Mouse (Mus musculus) heart, embryonic 15.5 days (tissue): Measurements from ENCODE around the gene Tor1b. TPM values are rescaled to one million over a fixed set of nuclear protein-coding genes. Genes with fewer than 3 reads are reported as not detected.

Experiments used
- ATAC-seq: fragments of 200-750 bp; cut with Nextera tagmentation; replicated peaks from 2 replicates; pipeline ENCODE4 v1.8.0; 2017; ENCODE audit warnings: low read depth, moderate TSS enrichment; ENCODE audit not compliant: insufficient number of reproducible peaks, insufficient read depth, low FRiP score
- H3K27ac ChIP-seq: fragments of 300-500 bp; sonication (generic); 2 replicates; pipeline ENCODE4 v1.5.1; 2015; ENCODE audit warnings: mild to moderate bottlenecking, inconsistent platforms
- H3K27me3 ChIP-seq: fragments of 300-500 bp; sonication (generic); 2 replicates; pipeline ENCODE4 v1.6.1; 2015; ENCODE audit warnings: inconsistent platforms
- H3K36me3 ChIP-seq: fragments of 300-500 bp; sonication (generic); 2 replicates; pipeline ENCODE4 v1.6.1; 2015; ENCODE audit warnings: mild to moderate bottlenecking, inconsistent platforms
- H3K4me1 ChIP-seq: fragments of 300-500 bp; sonication (generic); replicated peaks from 2 replicates; pipeline ENCODE4 v1.6.1; 2015; ENCODE audit warnings: inconsistent platforms
- H3K4me2 ChIP-seq: fragments of 300-500 bp; sonication (generic); 2 replicates; pipeline ENCODE4 v1.6.1; 2015; ENCODE audit warnings: inconsistent platforms, mild to moderate bottlenecking, moderate library complexity
- H3K4me3 ChIP-seq: fragments of 300-500 bp; sonication (generic); 2 replicates; pipeline ENCODE4 v1.5.1; 2015; ENCODE audit warnings: mild to moderate bottlenecking, inconsistent platforms
- H3K9ac ChIP-seq: fragments of 300-500 bp; sonication (generic); 2 replicates; pipeline ENCODE4 v1.6.1; 2015; ENCODE audit warnings: mild to moderate bottlenecking, inconsistent platforms
- H3K9me3 ChIP-seq: fragments of 300-500 bp; sonication (generic); replicated peaks from 2 replicates; pipeline ENCODE4 v1.6.1; 2016; ENCODE audit warnings: inconsistent platforms
- WGBS: fragments of 180-500 bp; shearing (Covaris S2); methylation state at CpG from one replicate; pipeline ENCODE4 v1.1.7; 2015; ENCODE audit warnings: mixed read lengths; 5-methylcytosine and 5-hydroxymethylcytosine counted together
- polyA plus RNA-seq: library from polyadenylated mRNA; unstranded; fragments of >200 nt; fragmentation: Nextera tagmentation; extraction: Ambion mirVana; gene quantifications from 2 replicates; pipeline ENCODE4 v1.2.1, GENCODE M21; 2015

The Tor1b gene
- polyA plus RNA-seq, 1 experiment from 2014 or later, result 20.4 TPM

DNA sequence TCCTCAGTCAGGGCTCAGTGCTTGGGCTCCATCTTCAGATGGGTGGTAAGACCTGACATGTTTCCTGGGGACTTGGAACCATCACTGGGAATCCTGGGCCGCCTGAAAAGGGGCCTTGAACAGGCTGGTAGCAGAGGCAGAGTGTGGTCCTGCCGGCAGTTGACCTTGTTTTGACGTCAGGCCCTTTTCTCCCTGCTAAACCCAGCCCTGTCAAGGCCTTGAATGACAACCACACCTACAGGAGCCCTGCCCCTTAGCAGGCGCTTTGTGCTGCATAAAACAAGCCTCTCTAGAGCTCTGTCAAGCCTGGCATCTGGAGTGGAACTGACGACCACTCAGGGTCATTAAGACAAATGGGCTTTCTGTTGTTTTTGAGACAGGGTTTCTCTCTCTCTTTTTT lies 7.1 kb downstream of the Tor1b start:
- Histone ChIP-seq H3K4me3 (no peak overlapping the region), H3K9ac (no peak overlapping the region), H3K4me2 (no peak overlapping the region), H3K27me3 (no peaks in the 10 kb centered on the region), H3K4me1 (peaks cover 7% of the 10 kb centered on the region), H3K27ac (no peak overlapping the region), H3K9me3 (no peaks in the 10 kb centered on the region), H3K36me3 (peaks cover 81% of the 10 kb centered on the region)
- no peak for ATAC-seq
- 43% methylated on average over 5 of the region's 5 CpGs for WGBS

DNA sequence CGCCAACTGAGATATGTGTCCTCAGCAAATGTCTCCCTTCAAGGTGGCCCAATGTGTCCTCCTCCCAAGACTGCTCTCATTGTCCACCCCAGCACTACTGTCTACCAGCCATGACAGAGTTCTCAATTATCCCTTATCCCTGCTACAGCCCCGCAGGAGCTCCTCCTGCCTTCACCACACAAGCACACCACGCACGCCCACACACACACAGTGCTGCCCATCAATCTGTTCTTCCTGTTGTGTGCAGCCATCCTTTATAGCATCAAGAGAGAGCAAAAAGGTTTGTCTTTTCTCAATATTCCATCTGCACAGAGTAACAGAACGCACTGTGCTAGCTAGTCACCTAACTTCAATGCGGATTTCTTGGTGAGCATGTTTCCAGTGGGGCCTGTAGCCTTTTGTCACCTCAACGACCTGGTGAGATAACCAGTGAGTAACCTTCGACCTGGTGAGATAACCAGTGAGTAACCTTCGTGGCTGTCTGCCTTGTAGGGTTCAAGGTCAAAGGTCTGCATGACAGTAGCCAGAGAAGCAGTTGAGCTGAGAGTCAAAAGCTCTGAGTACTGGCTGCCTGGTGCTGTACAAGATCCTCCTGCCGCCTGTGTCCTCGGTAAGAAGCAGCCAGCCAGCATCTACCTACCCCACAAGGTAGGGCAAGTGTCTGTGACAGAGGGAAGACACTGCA lies 10.0 kb downstream of the Tor1b start:
- no peak overlapping the region for H3K4me2 ChIP-seq
- H3K4me3 ChIP-seq, result no peak overlapping the region
- H3K9ac ChIP-seq, result no peak overlapping the region
- H3K9me3 ChIP-seq, result no peaks in the 10 kb centered on the region
- H3K27me3 ChIP-seq, result no peaks in the 10 kb centered on the region
- H3K27ac ChIP-seq, result no peak overlapping the region
- peaks cover 70% of the 10 kb centered on the region for H3K36me3 ChIP-seq
- 68% methylated on average over 11 of the region's 11 CpGs for WGBS
- H3K4me1 ChIP-seq, result peaks cover 17% of the 10 kb centered on the region
- no peak for ATAC-seq

DNA sequence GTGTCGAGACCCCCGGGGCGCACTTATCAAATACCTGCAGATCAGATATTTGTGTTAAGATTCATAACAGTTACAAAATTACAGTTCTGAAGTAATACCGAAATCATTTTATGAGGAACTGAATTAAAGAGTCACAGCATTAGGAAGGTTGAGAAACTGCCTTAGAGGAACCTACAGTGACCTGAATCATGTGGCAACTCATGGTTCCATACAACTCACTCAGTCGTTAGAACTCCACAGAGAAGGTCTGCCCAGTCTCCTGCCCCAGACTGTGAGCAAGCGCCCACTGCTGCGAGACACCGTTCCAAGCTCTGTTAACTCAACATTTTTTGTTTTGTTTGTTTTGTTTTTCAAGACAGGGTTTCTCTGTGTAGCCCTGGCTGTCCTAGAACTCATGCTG lies 12.9 kb downstream of the Tor1b start:
- Histone ChIP-seq H3K36me3 (peaks cover 41% of the 10 kb centered on the region), H3K27me3 (no peaks in the 10 kb centered on the region), H3K9me3 (no peaks in the 10 kb centered on the region), H3K27ac (no peak overlapping the region), H3K4me2 (no peak overlapping the region; the same call in 1 of the 2 replicates), H3K4me3 (no peak overlapping the region), H3K9ac (no peak overlapping the region), H3K4me1 (peaks cover 19% of the 10 kb centered on the region)
- no peak for ATAC-seq
- 91% methylated on average over 8 of the region's 8 CpGs for WGBS

DNA sequence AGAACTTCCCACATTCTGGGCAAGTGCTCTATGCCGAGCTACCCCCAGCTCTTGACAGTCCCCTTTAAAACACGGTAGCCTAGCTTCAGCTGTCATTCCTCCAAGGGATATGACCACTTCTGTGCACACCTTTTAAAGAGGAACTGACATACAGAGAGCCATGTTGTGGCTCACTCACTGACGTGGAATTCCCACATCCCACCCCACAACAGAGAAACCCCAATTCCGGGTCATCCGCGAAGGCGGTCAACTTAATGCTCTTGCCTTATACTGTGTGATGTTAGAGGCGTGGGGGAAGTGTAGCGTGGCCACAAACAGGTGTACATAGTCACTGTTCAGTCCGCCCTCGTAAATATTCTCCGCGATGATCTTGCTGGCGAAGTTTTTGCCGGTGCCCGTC lies 14.1 kb downstream of the Tor1b start:
- peak overlapping the region; percentile 100 for H3K4me3 ChIP-seq
- no peak; the same call in 1 of the 2 replicates for ATAC-seq
- no peak overlapping the region for H3K27ac ChIP-seq

DNA sequence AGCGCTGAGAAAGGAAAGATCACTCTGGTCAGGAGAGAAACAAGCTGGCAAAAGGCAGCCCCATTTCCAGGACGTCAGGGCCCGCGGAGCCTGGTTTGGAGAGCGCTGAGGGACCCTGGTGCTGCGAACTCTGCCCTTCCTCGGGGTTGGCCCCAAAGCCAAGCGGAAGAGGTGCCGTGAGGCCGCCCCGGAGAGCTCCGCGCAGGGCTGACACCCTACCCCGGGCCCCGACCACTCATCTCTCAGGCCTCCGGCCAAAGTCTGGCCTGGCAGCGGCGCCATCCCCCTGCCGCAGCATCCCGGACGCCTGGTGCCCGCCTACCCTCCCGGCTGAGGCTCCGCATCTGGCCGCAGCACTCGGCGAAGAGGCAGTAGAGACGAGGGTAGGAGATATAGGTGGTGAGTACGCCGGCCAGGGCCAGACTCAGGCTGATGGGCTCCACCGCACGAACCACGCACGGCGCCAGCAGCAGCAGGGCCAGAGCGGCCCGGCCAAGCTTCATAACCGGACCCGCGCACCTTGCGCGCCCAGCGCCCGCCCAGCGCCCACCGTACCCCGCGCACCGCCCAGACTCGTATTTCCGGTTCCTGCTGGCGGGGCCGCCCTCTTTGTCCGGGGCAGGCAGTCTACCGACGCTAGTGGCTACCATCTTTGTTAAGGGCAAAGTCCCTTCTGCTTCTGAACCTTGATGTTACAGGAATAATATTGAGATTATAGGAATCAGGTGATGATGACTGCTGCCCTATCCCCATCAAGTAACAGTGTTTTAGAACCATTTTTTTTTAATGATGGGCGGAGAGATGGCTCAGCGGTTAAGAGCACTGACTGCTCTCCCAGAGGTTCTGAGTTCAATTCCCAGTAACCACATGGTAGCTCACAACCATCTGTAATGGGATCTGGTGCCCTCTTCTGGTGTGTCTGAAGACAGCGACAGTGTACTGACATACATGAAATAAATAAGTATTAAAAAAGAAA lies 14.9 kb downstream of the Tor1b start, which contains the start of gene Tor1a:
Gene Tor1a (minus strand): TSS at position 582 of the 976 bp plus-strand sequence.
- peaks cover 19% of the 10 kb centered on the region for H3K4me1 ChIP-seq
- H3K9me3 ChIP-seq, result no peaks in the 10 kb centered on the region
- peak within 1 kb of the TSS; percentile 93 for H3K9ac ChIP-seq
- WGBS, result 2% methylated on average over 59 of the region's 59 CpGs
- peak within 1 kb of the TSS; percentile 93 for H3K4me2 ChIP-seq
- peak within 1 kb of the TSS; percentile 100 for H3K4me3 ChIP-seq
- ATAC-seq, result peak; percentile 94
- H3K27me3 ChIP-seq, result no peaks in the 10 kb centered on the region
- H3K36me3 ChIP-seq, result peaks cover 22% of the 10 kb centered on the region
- peak within 1 kb of the TSS; percentile 74 for H3K27ac ChIP-seq

More for the DNA sequence above, 14.1 kb downstream of the Tor1b start:
- Histone ChIP-seq H3K36me3 (peaks cover 30% of the 10 kb centered on the region), H3K9ac (peak overlapping the region; percentile 93), H3K4me2 (peak overlapping the region; percentile 93), H3K4me1 (peaks cover 19% of the 10 kb centered on the region), H3K9me3 (no peaks in the 10 kb centered on the region), H3K27me3 (no peaks in the 10 kb centered on the region)
- WGBS, result 13% methylated on average over 16 of the region's 16 CpGs

DNA sequence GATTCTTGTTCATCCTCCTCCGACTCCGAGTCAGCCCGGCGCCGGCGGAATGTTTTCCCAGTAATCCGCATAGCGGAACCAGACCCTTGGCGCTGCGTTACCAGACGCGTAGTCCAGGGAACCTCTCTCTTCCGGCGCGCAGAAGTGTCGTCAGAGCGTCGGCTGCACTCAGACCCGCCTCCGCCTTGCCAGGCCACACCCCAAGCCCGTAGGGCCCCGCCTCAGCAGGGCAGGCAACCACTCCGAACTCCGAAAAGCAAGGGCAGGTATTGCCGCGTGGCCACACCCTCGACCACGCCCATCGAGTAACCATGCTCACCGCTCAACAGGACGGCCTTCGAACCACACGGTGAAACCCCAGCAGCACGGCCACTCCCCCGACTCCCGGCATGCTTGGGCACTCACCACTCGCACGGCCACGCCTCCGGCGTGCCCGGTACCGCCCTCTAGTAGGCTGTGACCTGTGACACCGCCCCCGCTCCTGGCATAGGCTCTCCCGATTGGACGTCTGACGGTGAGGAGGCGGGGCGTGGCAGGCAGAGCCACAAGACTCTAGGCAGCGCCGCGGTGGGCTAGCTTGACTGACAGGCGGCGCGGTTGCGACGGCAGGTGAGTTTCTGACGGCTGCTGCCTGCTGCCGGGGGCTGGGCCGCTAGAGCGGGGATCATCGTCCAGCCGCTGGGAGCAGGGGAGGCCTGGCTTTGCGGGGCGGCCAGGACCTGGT lies 29.2 kb downstream of the Tor1b start, which contains the start of the genes BC005624 and Usp20:
Gene BC005624 (minus strand): TSS at position 412 of the 724 bp plus-strand sequence.
Gene Usp20 (plus strand): TSS at position 490 of the 724 bp plus-strand sequence.
- H3K4me3 ChIP-seq, result peak within 1 kb of the TSS; percentile 84

DNA sequence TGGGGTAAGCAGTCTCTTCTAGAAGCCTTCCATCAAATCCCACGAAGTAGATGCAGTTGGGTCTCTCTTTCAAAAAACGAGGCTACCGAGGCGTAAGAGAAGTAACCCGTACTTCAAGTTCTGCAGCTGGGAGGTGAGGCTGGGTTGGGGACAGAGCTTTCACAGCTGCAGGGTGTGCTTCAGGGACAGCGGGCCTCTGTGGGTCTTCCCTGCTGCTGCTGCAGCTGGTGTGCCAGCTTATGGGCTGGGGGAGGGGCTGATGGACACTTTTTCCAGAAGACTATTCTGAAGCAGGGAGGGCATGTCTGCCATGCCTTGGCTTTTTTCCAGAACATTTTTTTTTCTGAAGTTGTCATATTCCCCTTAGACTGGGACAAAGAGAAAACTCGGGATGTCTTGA lies 30.3 kb downstream of the Tor1b start:
- peak overlapping the region; percentile 72; the same call in 1 of the 2 replicates for H3K9ac ChIP-seq

More for the DNA sequence above, 29.2 kb downstream of the Tor1b start, which contains the start of the genes BC005624 and Usp20:
- peak within 1 kb of the TSS; percentile 72 for H3K9ac ChIP-seq
- H3K4me1 ChIP-seq, result peaks cover 36% of the 10 kb centered on the region
- peak within 1 kb of the TSS; percentile 73 for H3K27ac ChIP-seq
- H3K36me3 ChIP-seq, result peaks cover 21% of the 10 kb centered on the region; the same call in 1 of the 2 replicates
- no peaks in the 10 kb centered on the region for H3K9me3 ChIP-seq
- H3K27me3 ChIP-seq, result no peaks in the 10 kb centered on the region
- ATAC-seq, result peak; percentile 99
- peak within 1 kb of the TSS; percentile 78 for H3K4me2 ChIP-seq
- under 1% methylated on average over 66 of the region's 66 CpGs for WGBS

DNA sequence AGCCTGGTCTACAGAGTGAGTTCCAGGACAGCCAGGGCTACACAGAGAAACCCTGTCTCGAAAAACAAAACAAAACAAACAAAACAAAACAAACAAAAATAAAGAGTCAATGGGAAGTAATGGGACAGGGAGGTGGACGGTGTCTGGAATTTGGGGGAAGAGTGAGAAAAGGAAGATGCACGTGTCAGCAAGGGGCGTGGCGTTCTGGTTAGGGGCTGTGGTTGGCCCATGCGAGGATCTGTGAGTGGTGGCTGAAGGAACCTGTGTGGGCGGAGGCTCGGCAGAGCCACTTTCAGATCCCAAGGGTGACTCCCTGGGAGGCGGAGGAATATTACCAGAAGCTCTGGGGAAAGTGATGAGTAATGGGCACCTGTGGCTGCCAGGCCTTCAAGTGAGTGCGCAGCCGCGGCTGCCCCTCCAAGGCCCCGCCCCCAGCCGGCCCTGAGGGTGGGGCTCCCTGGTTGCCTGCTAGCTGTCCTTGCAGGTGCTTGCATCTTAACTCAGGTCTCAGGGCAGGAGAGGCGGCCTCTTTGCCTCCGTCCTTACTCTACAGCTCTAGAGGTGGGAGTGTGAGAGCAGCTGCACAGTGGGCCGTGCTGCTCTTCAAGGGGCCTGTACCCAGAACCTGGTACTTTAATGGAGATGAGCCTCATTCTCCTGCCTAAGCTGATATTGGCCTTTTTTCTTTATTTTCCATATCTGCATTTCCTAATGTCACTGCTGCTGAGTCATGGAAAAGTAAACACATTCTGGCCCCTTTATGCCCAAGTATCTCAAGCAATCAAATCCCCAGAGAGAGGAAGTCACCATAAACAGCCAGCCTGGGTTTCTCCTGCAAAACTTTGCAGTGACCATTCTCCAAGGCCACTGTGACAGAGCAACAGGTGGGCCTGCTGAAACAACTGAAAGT lies 32.6 kb downstream of the Tor1b start:
- no peak overlapping the region for H3K4me3 ChIP-seq
- 33% methylated on average over 17 of the region's 17 CpGs for WGBS

More for the DNA sequence above, 30.3 kb downstream of the Tor1b start:
- Histone ChIP-seq H3K4me3 (peak overlapping the region; percentile 84), H3K36me3 (peaks cover 12% of the 10 kb centered on the region; the same call in 1 of the 2 replicates), H3K27me3 (no peaks in the 10 kb centered on the region), H3K4me1 (peaks cover 42% of the 10 kb centered on the region), H3K9me3 (no peaks in the 10 kb centered on the region), H3K4me2 (peak overlapping the region; percentile 78), H3K27ac (peak overlapping the region; percentile 73; the same call in 1 of the 2 replicates)
- ATAC-seq, result no peak
- WGBS, result 43% methylated on average over 7 of the region's 7 CpGs

DNA sequence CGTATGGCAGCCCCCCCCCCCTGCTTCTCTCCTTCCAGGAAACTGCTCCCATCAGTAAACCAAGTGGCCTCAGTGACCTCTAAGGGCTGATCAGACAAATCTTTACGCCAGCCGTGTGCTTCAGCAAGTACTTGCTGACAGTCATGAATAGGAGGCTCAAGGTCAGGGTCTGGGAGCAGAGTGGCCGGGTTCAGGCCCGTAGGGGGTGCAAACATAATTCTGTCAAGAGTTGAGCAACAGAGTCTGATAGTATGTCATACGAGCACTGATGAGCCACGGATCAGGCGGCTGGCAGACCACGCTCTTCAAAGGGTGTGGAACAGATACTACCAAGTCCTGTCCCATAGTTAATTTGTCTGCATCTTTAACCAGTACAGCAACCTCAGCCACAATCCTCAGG lies 37.5 kb downstream of the Tor1b start:
- H3K9me3 ChIP-seq, result no peaks in the 10 kb centered on the region
- H3K4me3 ChIP-seq, result no peak overlapping the region
- peaks cover 18% of the 10 kb centered on the region for H3K4me1 ChIP-seq
- no peaks in the 10 kb centered on the region for H3K36me3 ChIP-seq
- H3K4me2 ChIP-seq, result no peak overlapping the region
- 63% methylated on average over 9 of the region's 9 CpGs for WGBS
- H3K27me3 ChIP-seq, result no peaks in the 10 kb centered on the region
- H3K27ac ChIP-seq, result no peak overlapping the region
- no peak overlapping the region for H3K9ac ChIP-seq
- ATAC-seq, result no peak

More for the DNA sequence above, 32.6 kb downstream of the Tor1b start:
- Histone ChIP-seq H3K36me3 (no peaks in the 10 kb centered on the region), H3K4me2 (peak overlapping the region; percentile 35; the same call in 1 of the 2 replicates), H3K27me3 (no peaks in the 10 kb centered on the region), H3K27ac (no peak overlapping the region), H3K9me3 (no peaks in the 10 kb centered on the region), H3K4me1 (peaks cover 39% of the 10 kb centered on the region), H3K9ac (no peak overlapping the region)
- no peak for ATAC-seq

DNA sequence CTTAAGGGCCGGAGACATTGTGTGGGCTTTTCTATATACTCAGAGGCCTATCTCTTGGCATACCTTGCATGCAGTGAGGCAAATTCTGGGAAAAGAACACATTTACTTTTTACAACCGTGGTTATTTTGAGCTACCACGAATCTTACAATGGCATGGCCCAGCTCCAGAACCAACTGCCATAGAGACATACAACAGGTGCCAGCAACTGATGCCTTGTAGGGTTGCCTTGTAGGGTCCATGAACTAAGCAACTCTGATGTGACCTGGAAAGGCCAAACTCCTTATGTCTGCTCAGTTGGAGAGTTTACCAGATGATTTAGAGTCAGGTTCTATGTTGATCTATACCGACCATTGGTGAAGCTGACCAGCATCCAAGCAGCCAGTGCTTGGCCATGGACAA lies 42.1 kb downstream of the Tor1b start:
- 0 out of 2 replicates have a peak overlapping the region, but pooled peaks have one; percentile 67 for H3K4me2 ChIP-seq

More for the DNA sequence above, 42.1 kb downstream of the Tor1b start:
- Histone ChIP-seq H3K4me3 (no peak overlapping the region), H3K36me3 (peaks cover 1% of the 10 kb centered on the region; the same call in 1 of the 2 replicates), H3K9me3 (no peaks in the 10 kb centered on the region), H3K4me1 (peaks cover 17% of the 10 kb centered on the region), H3K27ac (peak overlapping the region; percentile 92), H3K9ac (no peak overlapping the region), H3K27me3 (no peaks in the 10 kb centered on the region)
- 89% methylated on average over 4 of the region's 4 CpGs for WGBS
- ATAC-seq, result no peak
